Mouse (Mus musculus): ENCODE measurements around the gene Pttg1. TPM values are rescaled to one million over a fixed set of nuclear protein-coding genes. Genes with fewer than 3 reads are reported as not detected.

Gene Pttg1
- polyA plus RNA-seq, 1 experiment, result 4.3 TPM

DNA sequence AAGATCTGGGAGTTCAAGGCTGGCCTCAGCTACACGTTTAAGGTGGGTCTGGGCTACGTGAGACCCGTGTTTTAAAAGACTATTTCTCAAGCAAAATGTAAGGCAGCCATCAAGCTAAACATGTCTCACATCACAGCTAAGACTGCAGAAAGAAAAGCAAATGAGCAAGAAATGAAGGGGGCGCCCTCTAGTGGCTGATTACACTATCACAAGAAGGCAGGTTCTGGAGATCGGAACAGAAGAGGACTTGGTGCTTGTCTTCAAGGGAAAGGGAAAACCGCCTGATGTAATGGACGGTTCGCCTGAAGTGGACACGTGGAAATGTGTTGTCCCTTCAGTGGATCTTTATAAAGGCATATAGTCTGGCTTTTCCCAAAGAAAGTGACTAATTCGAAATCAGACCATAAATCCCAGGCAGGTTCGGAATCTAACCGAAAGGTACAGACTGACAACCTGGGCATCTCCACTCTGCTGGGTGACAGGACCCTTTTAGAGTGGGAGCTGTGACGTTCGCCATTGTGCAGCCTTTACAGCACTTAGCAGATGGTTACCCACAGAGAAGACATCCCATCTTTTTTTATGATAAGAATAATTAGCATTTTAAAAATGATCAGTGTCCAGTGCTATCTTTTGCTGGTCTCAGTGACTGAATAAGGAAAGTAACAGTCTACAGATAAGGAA lies 13.1 kb downstream of the Pttg1 start:
- WGBS, result 25% methylated on average over 14 of the region's 14 CpGs
- H3K4me1 ChIP-seq (ENCODE audit: control insufficient read depth, insufficient read depth, low read length), result no peaks in the 10 kb centered on the region
- no peak overlapping the region for H3K4me3 ChIP-seq (replicated peaks; ENCODE audit: extremely low read depth, low read depth, low read length)
- TF ChIP-seq CTCF (IDR thresholded peaks at IDR 0.05; ENCODE audit: insufficient read depth, low read length), result no peak; the same call in 1 of the 2 replicates
- no peak for TF ChIP-seq POLR2A (IDR thresholded peaks at IDR 0.05; ENCODE audit: borderline replicate concordance, extremely low read depth, low read depth, low read length)
- peak; percentile 62 for DNase-seq

DNA sequence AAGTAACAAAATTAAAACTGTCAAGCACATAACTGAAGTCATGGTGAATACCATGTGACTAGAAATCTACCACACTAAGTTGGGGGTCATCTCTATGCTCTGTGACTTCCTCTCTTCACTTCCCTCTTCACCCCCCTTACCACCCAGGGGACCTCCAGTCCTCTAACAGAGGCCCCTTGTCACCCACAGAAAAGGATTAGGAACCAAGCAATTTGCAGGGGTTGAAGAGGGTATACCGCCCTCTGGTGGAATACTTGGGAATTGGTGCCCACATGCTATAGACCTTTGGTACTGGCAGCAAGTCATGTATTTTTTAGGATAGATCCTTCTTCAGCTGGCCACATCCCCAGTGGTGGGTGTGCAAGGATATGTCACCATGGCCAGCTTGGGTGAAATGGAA lies 14.6 kb downstream of the Pttg1 start:
- no peak overlapping the region for H3K4me3 ChIP-seq (replicated peaks; ENCODE audit: extremely low read depth, low read depth, low read length)
- peak; percentile 75 for DNase-seq
- H3K4me1 ChIP-seq (ENCODE audit: control insufficient read depth, insufficient read depth, low read length), result no peaks in the 10 kb centered on the region
- WGBS, result 0% methylated on average over 1 of the region's 1 CpGs
- TF ChIP-seq CTCF (IDR thresholded peaks at IDR 0.05; ENCODE audit: insufficient read depth, low read length), result peak; percentile 46; the same call in 1 of the 2 replicates
- no peak for TF ChIP-seq POLR2A (IDR thresholded peaks at IDR 0.05; ENCODE audit: borderline replicate concordance, extremely low read depth, low read depth, low read length)

DNA sequence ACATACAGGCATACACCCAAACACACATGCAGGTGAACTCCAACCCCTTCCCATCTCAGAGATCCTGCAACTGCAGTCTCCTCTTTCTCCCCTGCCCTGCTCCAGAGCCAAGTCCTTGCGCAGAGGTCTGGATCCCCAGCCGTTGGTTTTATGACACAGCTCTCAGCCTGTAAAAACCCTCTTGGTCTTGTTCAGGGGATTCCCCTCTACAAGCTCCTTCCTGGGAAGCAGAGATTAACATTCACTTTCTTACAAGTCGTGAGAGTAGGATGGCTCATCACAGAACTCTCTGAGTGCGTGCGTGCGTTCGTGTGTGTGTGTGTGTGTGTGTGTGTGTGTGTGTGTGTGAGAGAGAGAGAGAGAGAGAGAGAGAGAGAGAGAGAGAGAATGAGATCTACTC lies 15.8 kb downstream of the Pttg1 start:
- H3K4me3 ChIP-seq (replicated peaks; ENCODE audit: extremely low read depth, low read depth, low read length), result no peak overlapping the region
- WGBS, result 64% methylated on average over 7 of the region's 7 CpGs
- DNase-seq, result no peak
- no peaks in the 10 kb centered on the region for H3K4me1 ChIP-seq (ENCODE audit: control insufficient read depth, insufficient read depth, low read length)
- TF ChIP-seq POLR2A (IDR thresholded peaks at IDR 0.05; ENCODE audit: borderline replicate concordance, extremely low read depth, low read depth, low read length), result no peak
- no peak for TF ChIP-seq CTCF (IDR thresholded peaks at IDR 0.05; ENCODE audit: insufficient read depth, low read length)

DNA sequence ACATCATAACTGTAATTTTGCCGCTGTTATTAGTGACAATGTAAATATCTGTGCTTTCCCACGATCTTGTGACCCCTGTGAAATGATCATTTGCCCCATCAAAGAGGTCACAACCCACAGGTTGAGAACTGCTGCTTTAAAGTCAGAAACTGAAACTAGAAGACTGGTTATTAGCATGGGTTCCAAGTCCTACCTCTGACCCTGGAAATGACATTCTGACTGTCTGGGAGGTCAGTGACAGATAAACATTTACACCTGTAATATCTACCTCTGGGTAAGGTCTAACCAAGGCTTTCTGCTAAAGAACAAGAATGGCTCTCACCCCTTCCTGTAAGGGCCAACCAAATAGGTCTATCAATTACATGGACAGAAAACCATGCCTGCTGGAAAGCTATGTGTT lies 17.2 kb downstream of the Pttg1 start:
- DNase-seq, result no peak
- TF ChIP-seq CTCF (IDR thresholded peaks at IDR 0.05; ENCODE audit: insufficient read depth, low read length) (no peak), POLR2A (IDR thresholded peaks at IDR 0.05; ENCODE audit: borderline replicate concordance, extremely low read depth, low read depth, low read length) (no peak)
- Histone ChIP-seq H3K4me3 (replicated peaks; ENCODE audit: extremely low read depth, low read depth, low read length) (no peak overlapping the region), H3K4me1 (ENCODE audit: control insufficient read depth, insufficient read depth, low read length) (no peaks in the 10 kb centered on the region)
- WGBS, result 69% methylated on average over 2 of the region's 2 CpGs

DNA sequence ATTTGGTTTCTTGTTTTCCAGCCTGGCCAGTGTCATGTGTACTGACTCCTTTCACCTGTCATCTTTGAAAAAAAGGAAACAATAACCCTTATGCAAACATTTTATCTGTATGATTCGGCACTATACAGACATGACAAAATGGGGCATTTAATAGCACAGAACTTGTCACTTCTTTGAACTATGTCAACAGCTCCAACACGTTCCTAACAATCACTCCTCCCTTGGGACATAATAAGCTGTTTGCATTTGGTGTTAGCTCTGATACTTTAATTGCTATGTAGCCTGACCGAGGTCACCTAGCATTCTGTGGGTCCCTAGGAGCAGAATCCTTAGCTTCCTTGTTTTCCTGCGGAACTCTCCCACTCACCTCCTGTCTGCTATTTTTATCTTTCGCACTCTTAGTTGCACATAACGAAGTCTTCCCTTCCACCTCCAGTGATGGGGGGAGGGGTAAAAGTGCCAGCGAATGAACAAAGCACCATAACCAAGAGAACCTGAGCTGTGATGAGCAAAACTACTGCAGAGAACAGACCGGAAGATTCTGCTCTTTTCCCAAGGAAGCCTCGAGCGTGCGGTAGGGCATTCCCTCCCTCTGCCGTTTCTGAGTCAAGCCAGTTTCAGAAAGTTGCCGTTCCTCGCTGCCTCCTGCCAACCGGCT lies 21.8 kb downstream of the Pttg1 start:
- WGBS, result 79% methylated on average over 15 of the region's 15 CpGs
- Histone ChIP-seq H3K4me3 (replicated peaks; ENCODE audit: extremely low read depth, low read depth, low read length) (no peak overlapping the region), H3K4me1 (ENCODE audit: control insufficient read depth, insufficient read depth, low read length) (no peaks in the 10 kb centered on the region)
- TF ChIP-seq CTCF (IDR thresholded peaks at IDR 0.05; ENCODE audit: insufficient read depth, low read length), result no peak
- no peak for TF ChIP-seq POLR2A (IDR thresholded peaks at IDR 0.05; ENCODE audit: borderline replicate concordance, extremely low read depth, low read depth, low read length)
- no peak for DNase-seq

DNA sequence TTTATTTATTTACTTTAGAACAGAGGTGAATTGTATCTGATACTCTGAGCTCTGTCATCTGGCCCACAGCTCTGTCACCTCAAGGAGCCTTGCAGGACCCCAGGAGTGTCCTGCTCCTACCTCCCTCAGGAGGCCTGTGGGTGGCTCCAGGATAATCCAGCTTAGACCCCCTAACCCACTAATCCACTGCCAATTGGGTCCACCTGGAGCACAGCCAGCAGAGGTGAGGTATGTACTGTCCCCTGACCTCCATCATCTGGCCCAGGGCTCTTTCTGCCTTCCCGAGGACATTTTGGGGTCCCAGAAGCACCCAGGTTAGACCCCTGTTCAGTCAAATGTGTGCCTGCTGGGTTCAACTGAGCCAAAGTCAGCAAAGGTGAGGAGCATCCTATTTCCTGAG lies 25.9 kb downstream of the Pttg1 start:
- 94% methylated on average over 1 of the region's 1 CpGs for WGBS

DNA sequence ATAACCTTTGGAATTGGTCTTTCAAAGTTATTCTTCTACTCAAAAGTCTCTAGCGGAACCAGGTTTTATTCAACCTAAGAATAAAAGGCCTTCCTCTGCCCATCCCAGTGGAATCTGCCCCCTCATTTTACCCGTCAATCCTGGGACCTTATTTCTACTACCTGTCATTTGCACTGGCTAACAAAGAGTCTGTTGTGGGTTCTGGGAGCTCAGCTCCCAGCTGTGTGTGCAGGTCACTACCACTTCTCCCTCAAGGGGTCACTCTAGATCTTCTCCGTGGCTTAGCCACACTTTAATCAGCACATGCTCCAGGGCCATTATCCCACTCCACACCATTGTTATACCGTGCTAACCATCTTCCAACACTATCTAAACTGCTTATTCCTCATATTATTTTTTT lies 26.8 kb downstream of the Pttg1 start:
- WGBS, result 45% methylated on average over 4 of the region's 4 CpGs
- H3K4me1 ChIP-seq (ENCODE audit: control insufficient read depth, insufficient read depth, low read length), result peaks cover 7% of the 10 kb centered on the region
- no peak for DNase-seq
- peak; percentile 48; the same call in 1 of the 2 replicates for TF ChIP-seq CTCF (IDR thresholded peaks at IDR 0.05; ENCODE audit: insufficient read depth, low read length)
- TF ChIP-seq POLR2A (IDR thresholded peaks at IDR 0.05; ENCODE audit: borderline replicate concordance, extremely low read depth, low read depth, low read length), result no peak
- H3K4me3 ChIP-seq (replicated peaks; ENCODE audit: extremely low read depth, low read depth, low read length), result no peak overlapping the region

More for the DNA sequence above, 25.9 kb downstream of the Pttg1 start:
- no peak for DNase-seq
- Histone ChIP-seq H3K4me1 (ENCODE audit: control insufficient read depth, insufficient read depth, low read length) (peaks cover 5% of the 10 kb centered on the region), H3K4me3 (replicated peaks; ENCODE audit: extremely low read depth, low read depth, low read length) (no peak overlapping the region)
- TF ChIP-seq CTCF (IDR thresholded peaks at IDR 0.05; ENCODE audit: insufficient read depth, low read length), result no peak
- no peak for TF ChIP-seq POLR2A (IDR thresholded peaks at IDR 0.05; ENCODE audit: borderline replicate concordance, extremely low read depth, low read depth, low read length)

DNA sequence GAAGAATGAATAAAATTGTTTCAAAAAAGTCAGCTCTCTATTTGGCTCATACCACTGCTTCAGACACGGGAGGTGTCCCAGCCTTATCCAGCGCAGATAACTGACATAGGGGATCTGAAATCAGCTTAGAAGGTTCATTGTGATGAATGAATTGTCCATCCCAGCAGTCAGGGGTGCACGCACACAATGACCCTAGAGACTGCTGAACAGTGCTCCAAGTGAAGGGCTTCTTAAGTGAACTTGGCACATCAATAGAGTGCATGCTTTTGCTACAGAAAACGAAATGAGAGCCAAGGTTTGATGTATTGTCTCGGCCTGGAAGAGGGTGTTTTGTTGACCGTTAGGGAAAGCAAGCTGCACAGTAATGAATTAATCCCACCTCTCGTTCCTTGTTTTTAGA lies 29.4 kb downstream of the Pttg1 start:
- 52% methylated on average over 7 of the region's 7 CpGs for WGBS
- DNase-seq, result no peak
- peaks cover 7% of the 10 kb centered on the region for H3K4me1 ChIP-seq (ENCODE audit: control insufficient read depth, insufficient read depth, low read length)
- no peak for TF ChIP-seq CTCF (IDR thresholded peaks at IDR 0.05; ENCODE audit: insufficient read depth, low read length)
- no peak for TF ChIP-seq POLR2A (IDR thresholded peaks at IDR 0.05; ENCODE audit: borderline replicate concordance, extremely low read depth, low read depth, low read length)
- H3K4me3 ChIP-seq (replicated peaks; ENCODE audit: extremely low read depth, low read depth, low read length), result no peak overlapping the region

DNA sequence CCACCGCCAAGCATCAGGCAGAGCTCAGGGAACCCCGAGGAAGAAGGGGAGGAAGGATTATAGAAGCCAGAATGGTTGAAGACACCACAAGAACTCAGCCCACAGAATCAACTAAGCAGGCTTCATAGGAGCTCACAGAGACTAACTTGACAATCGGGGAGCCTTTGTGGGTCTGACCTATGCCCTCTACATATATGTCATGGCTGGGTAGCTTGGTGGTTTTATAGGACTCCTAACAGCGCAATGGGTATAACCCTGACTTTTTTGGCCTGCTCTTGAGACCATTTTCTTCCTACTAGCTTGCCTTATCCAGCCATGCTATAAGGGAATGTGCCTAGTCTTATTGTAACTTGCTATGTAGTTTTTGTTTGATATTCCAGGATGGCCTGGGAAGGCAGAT lies 29.8 kb downstream of the Pttg1 start:
- WGBS, result 89% methylated on average over 4 of the region's 4 CpGs
- no peak for DNase-seq
- TF ChIP-seq POLR2A (IDR thresholded peaks at IDR 0.05; ENCODE audit: borderline replicate concordance, extremely low read depth, low read depth, low read length), result no peak
- no peak for TF ChIP-seq CTCF (IDR thresholded peaks at IDR 0.05; ENCODE audit: insufficient read depth, low read length)
- no peak overlapping the region for H3K4me3 ChIP-seq (replicated peaks; ENCODE audit: extremely low read depth, low read depth, low read length)
- peaks cover 7% of the 10 kb centered on the region for H3K4me1 ChIP-seq (ENCODE audit: control insufficient read depth, insufficient read depth, low read length)
